Mouse (Mus musculus) MEL (cell line): ENCODE data around the gene Thada. TPM values are rescaled to one million over a fixed set of nuclear protein-coding genes. Genes with fewer than 3 reads are reported as not detected.

ENCODE experiments used
- DNase-seq: peaks from one replicate; pipeline ENCODE4 v3.0.0; 2011; ENCODE audit warnings: low read depth, low spot score
- H3K27ac ChIP-seq: 2 replicates; pipeline ENCODE4 v1.5.1; 2012; ENCODE audit warnings: low read depth, mild to moderate bottlenecking, control low read depth, low read length, moderate library complexity; ENCODE audit not compliant: control insufficient read depth
- H3K27me3 ChIP-seq, 2 experiments: fragments of 150-350 bp in 1 of 2; sonication (generic) in 1 of 2; 2 replicates each; pipeline ENCODE4 v1.6.1; 2012; ENCODE audit warnings: low read length in 2 of 2, mild to moderate bottlenecking in 2 of 2, improper control_type of control experiment in 1 of 2, moderate library complexity in 1 of 2; ENCODE audit not compliant: insufficient read depth in 2 of 2, control insufficient read depth in 1 of 2
- H3K36me3 ChIP-seq, 2 experiments: 2 replicates each; pipeline ENCODE4 v1.6.1; 2012 to 2014; ENCODE audit warnings: low read length in 2 of 2, improper control_type of control experiment in 1 of 2, inconsistent platforms in 1 of 2, mild to moderate bottlenecking in 1 of 2; ENCODE audit not compliant: insufficient read depth in 2 of 2, control insufficient read depth in 1 of 2
- H3K4me1 ChIP-seq, 2 experiments: fragments of 150-350 bp in 1 of 2; sonication (generic) in 1 of 2; 2 replicates each; pipeline ENCODE4 v1.6.1; 2012; ENCODE audit warnings: low read length in 2 of 2, improper control_type of control experiment in 1 of 2, mild to moderate bottlenecking in 1 of 2; ENCODE audit not compliant: insufficient read depth in 2 of 2, control insufficient read depth in 1 of 2
- H3K4me3 ChIP-seq, 2 experiments: fragments of 150-350 bp in 1 of 2; sonication (generic) in 1 of 2; 2 replicates each; pipeline ENCODE4 v1.5.1; 2012; ENCODE audit warnings: low read depth in 2 of 2, low read length in 2 of 2, mild to moderate bottlenecking in 2 of 2, moderate library complexity in 2 of 2, control low read depth in 1 of 2, improper control_type of control experiment in 1 of 2; ENCODE audit not compliant: control insufficient read depth in 1 of 2, insufficient read depth in 1 of 2
- H3K79me2 ChIP-seq: 2 replicates; pipeline ENCODE4 v1.6.1; 2012; ENCODE audit warnings: mild to moderate bottlenecking, low read length, moderate library complexity; ENCODE audit not compliant: control insufficient read depth, poor library complexity, insufficient read depth
- H3K9ac ChIP-seq: 2 replicates; pipeline ENCODE4 v1.6.1; 2012; ENCODE audit warnings: low read depth, mild to moderate bottlenecking, control low read depth, low read length, moderate library complexity; ENCODE audit not compliant: control insufficient read depth, poor library complexity, severe bottlenecking
- H3K9me3 ChIP-seq: fragments of 150-350 bp; sonication (generic); replicated peaks from 2 replicates; pipeline ENCODE4 v1.6.1; 2012; ENCODE audit warnings: mild to moderate bottlenecking, low read length, improper control_type of control experiment, moderate library complexity; ENCODE audit not compliant: insufficient read depth
- CHD2 ChIP-seq: IDR thresholded peaks from 2 replicates; pipeline ENCODE4 v1.6.1; 2011; ENCODE audit warnings: low read length, improper control_type of control experiment
- ELF1 ChIP-seq: IDR thresholded peaks from 2 replicates; pipeline ENCODE4 v1.6.1; 2014; ENCODE audit warnings: low read depth, mild to moderate bottlenecking, inconsistent platforms, low read length, improper control_type of control experiment, moderate library complexity
- ETS1 ChIP-seq: IDR thresholded peaks from 2 replicates; pipeline ENCODE4 v1.6.1; 2012; ENCODE audit warnings: low read depth, mild to moderate bottlenecking, inconsistent platforms, low read length, improper control_type of control experiment, moderate library complexity
- KAT2A ChIP-seq: conservative IDR thresholded peaks from 2 replicates; pipeline ENCODE4 v1.6.1; 2012; ENCODE audit warnings: low read depth, low read length, improper control_type of control experiment, inconsistent platforms
- MAZ ChIP-seq: IDR thresholded peaks from 2 replicates; pipeline ENCODE4 v1.6.1; 2012; ENCODE audit warnings: low read depth, mild to moderate bottlenecking, inconsistent platforms, low read length, improper control_type of control experiment
- MEF2A ChIP-seq: IDR thresholded peaks from 2 replicates; pipeline ENCODE4 v1.6.1; 2014; ENCODE audit warnings: low read depth, mild to moderate bottlenecking, inconsistent platforms, low read length, improper control_type of control experiment; ENCODE audit not compliant: poor library complexity, insufficient replicate concordance, severe bottlenecking; ENCODE audit errors: extremely low read depth
- POLR2AphosphoS2 ChIP-seq: IDR thresholded peaks from 2 replicates; pipeline ENCODE4 v1.6.1; 2011; ENCODE audit warnings: low read length, improper control_type of control experiment
- RAD21 ChIP-seq: IDR thresholded peaks from 2 replicates; pipeline ENCODE4 v1.6.1; 2011; ENCODE audit warnings: mild to moderate bottlenecking, low read depth, low read length, improper control_type of control experiment
- SIN3A ChIP-seq: IDR thresholded peaks from 2 replicates; pipeline ENCODE4 v1.6.1; 2012; ENCODE audit warnings: low read length, improper control_type of control experiment, inconsistent platforms
- SMC3 ChIP-seq: IDR thresholded peaks from 2 replicates; pipeline ENCODE4 v1.6.1; 2011; ENCODE audit warnings: low read depth, low read length, improper control_type of control experiment
- USF1 ChIP-seq: IDR thresholded peaks from 2 replicates; pipeline ENCODE4 v1.6.1; 2014; ENCODE audit warnings: low read depth, mild to moderate bottlenecking, inconsistent platforms, low read length, improper control_type of control experiment, moderate library complexity
- ZC3H11A ChIP-seq: IDR thresholded peaks from 2 replicates; pipeline ENCODE4 v1.6.1; 2012; ENCODE audit warnings: low read depth, mild to moderate bottlenecking, inconsistent platforms, low read length, improper control_type of control experiment
- ZKSCAN1 ChIP-seq: IDR thresholded peaks from 2 replicates; pipeline ENCODE4 v1.6.1; 2012; ENCODE audit warnings: low read depth, mild to moderate bottlenecking, inconsistent platforms, low read length, improper control_type of control experiment, moderate library complexity
- ZMIZ1 ChIP-seq: IDR thresholded peaks from 2 replicates; pipeline ENCODE4 v1.6.1; 2012; ENCODE audit warnings: low read depth, mild to moderate bottlenecking, inconsistent platforms, low read length, improper control_type of control experiment, moderate library complexity
- polyA plus RNA-seq, 2 experiments: library from polyadenylated mRNA; stranded (reverse) in 1 of 2; unstranded in 1 of 2; fragments of >175 nt in 1 of 2; fragments of >200 nt in 1 of 2; gene quantifications; 2 replicates each; pipeline versions ENCODE4 v1.2.1 to v1.2.4; 2012; ENCODE audit warnings: low replicate concordance in 2 of 2, low read depth in 1 of 2; ENCODE audit not compliant: insufficient read length in 2 of 2, insufficient read depth in 1 of 2, missing spikeins in 1 of 2
- total RNA-seq: library from RNA; depleted of rRNA; stranded (reverse); fragments of 300-350 nt; gene quantifications from 2 replicates; pipeline ENCODE4 v1.2.3, GENCODE M21; 2012

Thada gene
- total and polyA plus RNA-seq, 3 experiments: 19.8 to 20.6 TPM; not detected in 1

GRCm38 (mm10) chr17:84399431-84399830 is 66.6 kb downstream of the Thada start:
- no peak overlapping the region for H3K9ac ChIP-seq
- H3K27ac ChIP-seq: no peak overlapping the region
- no peaks in the 10 kb centered on the region for H3K27me3 ChIP-seq
- no peak overlapping the region for H3K4me3 ChIP-seq
- no peaks in the 10 kb centered on the region for H3K9me3 ChIP-seq
- no peaks in the 10 kb centered on the region for H3K4me1 ChIP-seq
- no peaks in the 10 kb centered on the region for H3K79me2 ChIP-seq
- DNase-seq: no peak
- TF ChIP-seq ELF1 (no peak), ZC3H11A (no peak), KAT2A (no peak), SMC3 (no peak), CHD2 (no peak), MAZ (no peak), MEF2A (no peak)
- H3K36me3 ChIP-seq: peaks cover 0 to 9% of the 10 kb centered on the region in 2 experiments; a peak in 2 of 4 replicates

GRCm38 (mm10) chr17:84390026-84390425 is 76.0 kb downstream of the Thada start:
- Histone ChIP-seq H3K27ac (no peak overlapping the region), H3K27me3 (no peaks in the 10 kb centered on the region), H3K4me1 (no peaks in the 10 kb centered on the region), H3K79me2 (no peaks in the 10 kb centered on the region), H3K9me3 (no peaks in the 10 kb centered on the region), H3K4me3 (no peak overlapping the region), H3K9ac (no peak overlapping the region), H3K36me3 (peaks cover 0 to 13% of the 10 kb centered on the region in 2 experiments; a peak in 2 of 4 replicates)
- TF ChIP-seq ZKSCAN1 (no peak), POLR2AphosphoS2 (no peak), ZMIZ1 (no peak), SIN3A (no peak), ETS1 (no peak), CHD2 (no peak), MAZ (no peak), RAD21 (no peak), ZC3H11A (no peak), USF1 (no peak), KAT2A (no peak)
- no peak for DNase-seq

- H3K9ac ChIP-seq: no peak overlapping the region
- no peaks in the 10 kb centered on the region for H3K9me3 ChIP-seq
- no peak overlapping the region for H3K27ac ChIP-seq
- DNase-seq: no peak
- TF ChIP-seq ZKSCAN1: no peak
- peaks cover 0 to 15% of the 10 kb centered on the region in 2 experiments; a peak in 2 of 4 replicates for H3K36me3 ChIP-seq
- no peaks in the 10 kb centered on the region for H3K79me2 ChIP-seq
- H3K4me3 ChIP-seq: no peak overlapping the region
- no peaks in the 10 kb centered on the region for H3K27me3 ChIP-seq
- no peaks in the 10 kb centered on the region for H3K4me1 ChIP-seq
Observed at GRCm38 (mm10) chr17:84386176-84386575, 79.8 kb downstream of the Thada start.
